Mouse (Mus musculus) heart, postnatal 10 days (tissue): ENCODE measurements at regions not wholly inside any gene's neighbourhood (a gene's known extent, or its start where the extent isn't known, plus 50 kb on each side); places are given as distances from the start of the nearest gene placed in this dataset.
A peak's percentile ranks its signal among the peaks of the same experiment; 100 is the strongest.
"Not testable (repeated sequence)": the region's sequence is repeated elsewhere in the genome, so short reads cannot be mapped to it uniquely, and the experiment has no call there.

ENCODE experiments used
- DNase-seq, 2 experiments: peaks; one replicate each; pipeline ENCODE4 v3.0.0; 2021
- intact Hi-C: fragments of 180-260 bp; cut with DNase I; formaldehyde crosslinking; loops from one replicate; pipeline ENCODE4 v1.15.1; 2025

- DNase-seq: no peak
- intact Hi-C loops: loop anchor here (10.0 kb wide), 1 partner anchor 765 kb away; no protein-coding TSS in a partner anchor
Observed at GRCm38 (mm10) chr4:153169991-153170390, 312.6 kb downstream of the Ajap1 start.

- intact Hi-C loops: no loop called here
- DNase-seq: no peak
Observed at GRCm38 (mm10) chr4:153164810-153165209, 317.8 kb downstream of the Ajap1 start.

DNA sequence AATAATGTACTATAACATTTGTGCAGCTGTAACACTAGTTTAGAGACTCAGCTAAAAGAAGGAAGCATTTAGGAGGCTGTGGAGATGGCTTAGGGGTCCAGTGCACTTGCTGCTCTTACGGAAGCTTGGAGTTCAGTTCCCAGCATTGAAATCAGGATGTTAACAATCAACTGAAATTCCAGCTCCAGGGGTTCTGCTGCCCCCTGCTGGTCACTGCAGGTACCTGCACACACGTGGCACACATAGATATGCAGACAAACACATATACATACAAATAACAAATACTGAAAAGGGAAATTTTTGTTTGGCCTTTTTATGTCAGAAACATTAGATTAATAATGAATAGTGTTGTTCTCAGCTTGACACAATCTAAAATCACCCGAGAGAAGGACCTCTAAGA lies 322.5 kb downstream of the Ajap1 start:
- intact Hi-C loops: no loop called here
- no peak for DNase-seq

DNA sequence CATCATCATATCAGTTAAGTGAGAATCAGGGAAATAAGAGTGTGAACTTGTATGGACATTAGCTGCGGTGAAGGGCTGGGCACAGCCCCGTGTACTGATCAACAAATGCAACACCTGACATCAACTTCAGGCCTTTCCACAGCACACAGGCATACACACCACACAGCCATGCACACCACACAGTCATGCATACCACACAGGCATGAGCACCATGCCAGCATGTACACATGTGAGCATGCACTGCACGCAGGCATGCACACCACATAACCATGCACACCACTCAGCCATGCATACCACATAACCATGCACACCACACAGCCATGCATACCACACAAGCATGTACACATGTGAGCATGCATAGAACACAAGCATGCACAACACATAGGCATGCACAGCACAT lies 325.0 kb downstream of the Ajap1 start:
- intact Hi-C loops: no loop called here
- no peak for DNase-seq

DNA sequence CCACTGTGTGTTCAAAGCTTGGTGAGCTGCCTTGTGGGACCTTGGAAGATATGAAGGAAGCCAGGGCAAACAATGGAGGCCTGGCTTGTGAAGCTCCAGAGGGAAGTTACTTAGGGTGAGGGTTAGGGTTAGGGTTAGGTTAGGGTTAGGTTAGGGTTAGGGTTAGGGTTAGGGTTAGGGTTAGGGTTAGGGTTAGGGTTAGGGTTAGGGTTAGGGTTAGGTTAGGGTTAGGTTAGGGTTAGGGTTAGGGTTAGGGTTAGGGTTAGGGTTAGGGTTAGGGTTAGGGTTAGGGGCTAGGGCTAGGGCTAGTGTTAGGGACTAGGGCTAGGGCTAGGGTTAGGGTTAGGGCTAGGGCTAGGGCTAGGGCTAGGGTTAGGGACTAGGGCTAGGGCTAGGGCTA lies 329.7 kb downstream of the Ajap1 start:
- DNase-seq: not testable (repeated sequence)

DNA sequence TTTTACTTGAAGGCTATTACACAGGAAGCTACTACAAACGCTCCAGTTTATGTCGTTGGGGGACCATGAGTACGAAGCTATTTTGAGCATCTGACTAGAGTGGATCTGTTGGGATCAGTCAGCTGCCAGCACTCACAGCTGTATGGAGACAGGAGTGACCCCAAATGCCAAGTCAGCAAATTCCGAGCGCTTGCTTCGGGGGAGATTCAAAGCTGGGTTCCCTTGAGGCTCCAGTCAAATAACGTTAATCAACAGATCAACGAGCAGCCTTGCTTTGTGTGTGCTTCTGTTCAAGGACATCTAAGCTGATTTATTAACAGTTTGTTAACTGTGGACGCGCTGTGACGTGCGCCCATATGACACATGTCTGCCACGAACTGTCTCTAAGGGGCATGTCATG lies 349.5 kb downstream of the Ajap1 start:
- no peak for DNase-seq
- intact Hi-C loops: no loop called here

More for the DNA sequence above, 329.7 kb downstream of the Ajap1 start:
- intact Hi-C loops: not testable (repeated sequence)

GRCm38 (mm10) chr4:153129345-153129744 lies 353.3 kb downstream of the Ajap1 start:
- intact Hi-C loops: no loop called here
- no peak for DNase-seq

DNA sequence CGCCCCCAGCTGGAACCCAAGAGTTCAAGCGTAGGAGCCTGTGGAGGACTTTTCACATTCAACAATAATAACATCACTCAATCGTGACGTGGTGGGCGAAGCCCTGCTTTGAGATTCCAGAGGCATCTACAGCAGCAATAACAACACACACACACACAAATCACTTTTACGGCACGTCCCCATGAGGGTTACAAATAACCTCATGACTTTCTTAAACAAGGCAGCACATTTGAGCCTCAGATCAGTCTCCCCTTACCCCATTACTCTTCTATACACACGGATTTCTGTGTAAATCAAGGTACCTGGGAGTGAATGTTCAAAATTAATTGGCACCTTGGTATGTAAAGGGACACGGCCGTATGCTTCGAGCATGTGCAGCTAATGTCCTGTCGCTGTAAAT lies 354.4 kb downstream of the Ajap1 start:
- no peak for DNase-seq
- intact Hi-C loops: no loop called here

DNA sequence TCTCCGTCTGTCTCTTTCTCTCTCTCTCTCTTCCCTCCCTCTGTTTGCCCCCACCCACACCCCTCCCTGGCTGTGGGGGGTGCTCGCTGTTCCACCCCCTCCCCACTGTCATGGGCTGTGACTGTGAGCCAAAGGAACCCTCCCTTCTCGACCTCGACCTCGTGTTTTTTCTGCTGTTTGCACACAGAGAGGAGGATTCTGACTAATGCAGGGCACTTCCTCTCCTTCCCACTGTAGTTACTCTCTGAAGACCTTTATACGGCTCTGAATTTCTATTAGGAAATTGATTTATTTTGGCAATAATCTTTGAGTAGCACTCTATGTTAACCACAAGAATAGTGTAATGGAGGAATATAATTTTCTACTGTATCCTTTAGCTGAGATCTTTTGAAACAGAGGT lies 362.1 kb downstream of the Ajap1 start:
- intact Hi-C loops: no loop called here
- no peak for DNase-seq

DNA sequence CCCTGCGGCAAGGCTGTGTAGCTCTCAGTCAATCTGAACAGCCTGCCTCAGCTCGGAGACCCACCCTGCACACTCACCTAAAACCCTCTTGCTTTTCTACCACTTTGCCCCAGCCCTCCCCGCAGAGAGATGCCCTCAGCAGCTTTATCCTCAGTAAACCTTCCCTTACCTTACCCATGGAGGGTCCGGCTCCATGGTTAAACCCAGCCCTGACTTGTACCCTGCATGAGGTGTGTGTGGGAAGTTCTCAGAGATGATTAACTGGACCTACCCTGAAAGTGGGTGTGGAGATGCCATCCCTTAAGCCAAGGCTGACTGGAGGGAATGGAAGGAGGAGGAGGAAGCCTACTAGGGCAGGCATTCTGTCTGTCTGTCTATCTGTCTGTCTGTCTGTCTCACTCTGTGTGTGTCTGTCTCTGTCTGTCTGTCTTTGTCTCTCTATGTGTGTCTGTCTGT lies 362.9 kb downstream of the Ajap1 start:
- DNase-seq: no peak
- intact Hi-C loops: no loop called here

GRCm38 (mm10) chr4:153118824-153119646 lies 363.6 kb downstream of the Ajap1 start:
- no peak for DNase-seq
- intact Hi-C loops: no loop called here

DNA sequence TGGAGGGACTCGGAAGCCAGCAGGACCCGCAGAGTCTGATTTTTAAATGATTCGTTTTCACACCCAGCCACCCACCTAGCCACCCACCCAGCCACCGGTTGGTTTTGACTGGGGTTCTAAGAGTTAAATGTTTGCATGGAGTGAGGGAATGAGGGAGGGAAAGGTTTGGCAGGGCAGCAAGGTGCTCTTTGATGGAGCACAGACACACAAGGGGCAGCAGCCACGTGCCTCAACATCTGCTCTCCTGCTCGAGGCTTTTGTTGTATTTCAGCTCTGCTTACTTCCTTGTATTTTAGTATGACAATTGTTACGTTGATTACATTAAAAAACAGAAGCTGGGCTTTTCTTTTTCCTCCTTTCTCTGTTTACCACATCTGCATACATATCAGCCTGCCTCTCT lies 367.6 kb downstream of the Ajap1 start:
- DNase-seq: no peak
- intact Hi-C loops: no loop called here

DNA sequence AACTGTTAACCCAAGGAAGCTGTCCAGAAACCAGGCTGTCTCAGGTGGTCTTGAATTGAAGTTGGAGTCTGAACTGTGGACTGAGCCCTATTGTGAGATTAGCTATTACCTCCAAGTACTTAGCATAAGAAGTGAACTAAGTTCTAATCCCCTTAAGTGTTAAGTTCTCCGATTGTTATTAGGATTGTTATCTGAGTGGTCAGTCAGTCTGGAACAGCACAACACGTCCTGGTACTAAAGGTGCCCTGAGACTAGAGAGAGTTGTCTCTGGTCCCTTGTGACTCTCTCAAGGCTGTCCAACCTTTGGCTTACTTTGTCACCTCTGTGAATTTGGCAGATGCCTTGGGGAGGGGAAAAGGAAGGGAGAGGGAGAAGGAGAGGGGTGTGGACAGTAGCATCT lies 369.0 kb downstream of the Ajap1 start:
- no peak for DNase-seq
- intact Hi-C loops: no loop called here

GRCm38 (mm10) chr4:153110291-153110746 lies 372.3 kb downstream of the Ajap1 start:
- intact Hi-C loops: no loop called here
- peak; percentile 11 to 17 for DNase-seq

DNA sequence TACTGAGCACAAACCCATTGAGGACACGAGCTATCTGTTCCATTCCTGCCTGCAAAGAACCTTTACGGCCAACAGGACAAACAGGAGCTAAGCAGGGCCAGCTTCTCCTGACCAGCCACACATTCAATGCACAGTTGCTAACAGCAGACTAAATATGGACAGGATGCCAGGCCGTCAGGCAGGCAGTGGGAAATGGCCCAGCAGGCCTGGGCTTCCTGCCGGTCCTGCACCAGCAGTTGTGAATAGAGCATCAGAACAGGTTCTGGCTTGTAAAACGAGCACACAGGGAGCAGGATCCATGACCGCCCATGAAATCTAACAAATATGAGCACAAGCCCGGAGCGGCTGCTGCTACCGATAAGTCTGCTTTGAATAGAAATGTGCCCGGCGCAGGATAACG lies 384.0 kb downstream of the Ajap1 start:
- intact Hi-C loops: no loop called here
- no peak for DNase-seq

DNA sequence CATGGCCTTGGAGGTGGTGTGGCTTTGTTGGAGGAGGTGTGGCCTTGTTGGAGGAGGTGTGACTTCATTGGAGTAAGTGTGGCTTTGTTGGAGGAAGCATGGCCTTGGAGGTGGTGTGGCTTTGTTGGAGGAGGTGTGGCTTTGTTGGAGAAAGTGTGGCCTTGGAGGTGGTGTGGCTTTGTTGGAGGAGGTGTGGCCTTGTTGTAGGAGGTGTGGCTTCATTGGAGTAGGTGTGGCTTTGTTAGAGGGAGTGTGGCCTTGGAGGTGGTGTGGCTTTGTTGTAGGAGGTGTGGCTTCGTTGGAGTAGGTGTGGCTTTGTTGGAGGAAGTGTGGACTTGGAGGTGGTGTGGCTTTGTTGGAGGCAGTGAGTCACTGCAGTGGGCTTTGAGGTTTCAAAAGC lies 385.0 kb downstream of the Ajap1 start:
- intact Hi-C loops: no loop called here
- DNase-seq: no peak

DNA sequence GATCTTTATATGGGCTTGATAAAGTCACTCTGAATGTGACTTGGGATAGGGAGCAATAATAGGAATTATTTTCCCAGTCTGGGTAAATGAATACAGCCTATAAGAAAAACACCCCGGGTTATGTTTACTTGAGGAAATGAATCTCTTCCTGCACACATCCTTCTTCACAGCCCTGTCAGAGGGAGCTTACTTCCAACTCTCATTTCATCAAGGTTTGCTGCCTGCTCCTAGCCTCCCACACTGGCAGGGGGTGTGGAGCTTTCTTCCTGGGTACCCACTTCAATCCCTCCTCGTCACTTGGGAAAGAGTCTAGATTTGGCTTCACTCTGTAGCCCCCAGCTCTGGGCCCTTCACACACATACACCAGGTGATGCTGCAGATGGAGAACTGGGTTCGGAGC lies 389.5 kb downstream of the Ajap1 start:
- intact Hi-C loops: no loop called here
- no peak for DNase-seq

- intact Hi-C loops: no loop called here
- no peak for DNase-seq
Observed at GRCm38 (mm10) chr4:153082166-153082565, 400.4 kb downstream of the Ajap1 start.

DNA sequence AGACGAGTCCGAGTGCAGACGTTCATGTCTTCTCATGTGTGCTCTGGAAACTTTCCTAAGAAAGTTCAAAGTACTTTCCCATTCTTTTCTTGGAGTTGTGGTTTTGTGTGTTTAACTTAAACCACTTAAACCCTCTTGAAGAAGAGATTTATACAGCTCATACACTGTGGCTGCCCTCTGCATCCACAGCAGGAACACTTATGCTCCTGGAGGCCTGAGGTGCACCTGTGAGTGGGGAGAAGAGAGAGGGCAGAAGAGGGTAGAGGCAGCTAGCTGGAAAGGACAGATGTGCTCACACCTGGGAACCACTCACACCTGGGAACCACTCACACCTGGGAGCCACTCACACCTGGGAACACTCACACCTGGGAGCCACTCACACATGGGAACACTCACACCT lies 408.0 kb downstream of the Ajap1 start:
- intact Hi-C loops: no loop called here
- no peak for DNase-seq

- intact Hi-C loops: no loop called here
- no peak for DNase-seq
Observed at GRCm38 (mm10) chr4:153070190-153070745, 412.3 kb downstream of the Ajap1 start.

DNA sequence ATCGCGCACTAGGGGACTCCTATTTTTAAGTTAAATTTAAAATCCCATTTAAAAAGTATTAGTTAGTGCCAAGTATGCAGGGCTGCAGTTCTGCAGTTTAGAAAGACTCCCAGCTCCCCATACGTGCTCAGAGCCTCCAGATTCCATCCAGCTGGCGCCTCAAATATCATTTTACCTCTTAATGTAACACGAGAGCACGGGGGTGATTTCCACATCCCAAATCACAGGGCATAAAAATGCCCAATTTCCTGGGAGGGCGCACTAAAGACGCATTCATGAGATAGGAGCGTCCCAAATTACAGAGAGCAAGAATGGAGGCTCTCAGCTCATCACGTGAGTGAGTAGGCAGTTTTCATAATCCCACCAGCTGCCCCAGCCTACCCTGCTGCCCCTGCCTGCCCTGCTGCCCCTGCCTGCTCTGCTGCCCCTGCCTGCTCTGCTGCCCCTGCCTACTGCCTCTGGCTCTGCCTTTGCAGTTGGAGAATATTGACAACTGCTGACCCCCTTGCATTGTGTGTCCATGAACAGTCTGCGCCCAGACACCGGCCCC lies 414.1 kb downstream of the Ajap1 start:
- intact Hi-C loops: no loop called here
- no peak for DNase-seq

GRCm38 (mm10) chr4:153064021-153064605 lies 418.5 kb downstream of the Ajap1 start:
- intact Hi-C loops: no loop called here
- DNase-seq: peak; percentile 14 to 22
